Mouse (Mus musculus): ENCODE measurements around the gene Cntnap1. TPM values are rescaled to one million over a fixed set of nuclear protein-coding genes. Genes with fewer than 3 reads are reported as not detected.
A peak's percentile ranks its signal among the peaks of the same experiment; 100 is the strongest.

The Cntnap1 gene
- polyA plus RNA-seq, 2 experiments, result 0.56 to 1.5 TPM

DNA sequence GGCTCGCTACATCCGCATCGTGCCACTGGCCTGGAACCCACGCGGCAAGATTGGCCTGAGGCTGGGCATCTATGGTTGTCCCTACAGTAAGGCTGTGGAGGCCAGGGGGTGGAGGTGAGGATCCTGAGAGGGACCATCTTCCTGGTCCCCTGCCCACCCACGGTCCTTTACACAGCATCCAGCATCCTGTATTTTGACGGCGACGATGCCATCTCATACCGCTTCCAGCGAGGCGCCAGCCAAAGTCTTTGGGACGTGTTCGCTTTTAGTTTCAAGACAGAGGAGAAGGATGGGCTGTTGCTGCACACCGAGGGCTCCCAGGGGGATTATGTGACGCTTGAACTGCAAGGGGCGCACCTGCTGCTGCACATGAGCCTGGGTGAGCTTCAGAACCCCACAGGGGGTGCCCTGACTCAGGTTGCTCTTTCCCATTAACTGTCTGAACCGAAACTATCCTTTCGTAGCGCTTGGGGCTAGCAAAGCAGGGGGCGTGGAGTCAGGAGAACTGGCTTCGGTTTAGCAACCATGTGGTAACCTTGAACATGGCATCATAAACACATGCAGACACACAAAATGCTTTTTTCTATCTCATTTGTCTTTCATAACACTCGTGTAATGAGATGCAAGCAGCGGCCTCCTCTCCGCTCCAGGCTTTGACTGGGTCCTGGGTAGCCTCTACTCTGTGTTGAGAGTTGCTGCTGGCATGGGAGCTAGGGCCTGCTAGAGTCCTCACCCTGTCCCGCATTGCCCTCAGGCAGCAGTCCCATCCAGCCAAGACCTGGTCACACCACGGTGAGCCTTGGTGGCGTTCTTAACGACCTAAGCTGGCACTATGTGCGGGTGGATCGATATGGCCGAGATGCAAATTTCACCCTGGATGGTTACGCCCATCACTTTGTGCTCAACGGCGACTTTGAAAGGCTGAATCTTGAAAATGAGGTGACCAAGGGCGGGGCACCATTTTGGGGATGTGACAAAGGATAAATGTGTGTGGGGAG is 8.0 kb downstream of the Cntnap1 start:
- no peak overlapping the region for H3K4me2 ChIP-seq (replicated peaks; ENCODE audit: low read depth, low read length, severe bottlenecking)

DNA sequence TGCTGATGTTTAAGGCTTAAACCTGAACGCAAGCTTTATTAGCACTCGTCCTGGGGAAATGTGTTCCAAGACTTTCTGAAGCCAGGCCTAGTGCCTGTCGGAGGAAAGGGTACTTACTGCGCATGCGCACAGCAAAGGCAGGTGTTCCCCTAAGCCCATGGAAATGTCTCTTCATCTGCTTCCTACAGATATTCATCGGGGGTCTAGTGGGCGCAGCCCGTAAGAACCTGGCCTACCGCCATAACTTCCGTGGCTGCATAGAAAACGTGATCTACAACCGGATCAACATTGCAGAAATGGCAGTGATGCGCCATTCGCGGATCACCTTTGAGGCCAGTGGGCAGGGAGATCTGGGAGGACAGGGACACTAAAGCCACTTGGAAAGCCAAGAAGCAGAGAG is 9.0 kb downstream of the Cntnap1 start:
- 79% methylated on average over 15 of the region's 15 CpGs for WGBS

More for the DNA sequence above, 8.0 kb downstream of the Cntnap1 start:
- Histone ChIP-seq H3K4me1 (ENCODE audit: control insufficient read depth, insufficient read depth, low read length) (peaks cover 15% of the 10 kb centered on the region), H3K27me3 (ENCODE audit: control insufficient read depth, insufficient read depth, low read length) (peaks cover 44% of the 10 kb centered on the region), H3K4me3 (replicated peaks; ENCODE audit: low read length) (no peak overlapping the region), H3K27ac (replicated peaks; ENCODE audit: low read depth, low read length) (no peak overlapping the region), H3K9ac (ENCODE audit: low read depth, low read length, severe bottlenecking) (no peak overlapping the region), H3K9me3 (ENCODE audit: control insufficient read depth, low read length) (no peaks in the 10 kb centered on the region), H3K36me3 (ENCODE audit: control insufficient read depth, insufficient read depth, low read length) (no peaks in the 10 kb centered on the region)
- ATAC-seq (ENCODE audit: low FRiP score, low read depth), result no peak
- no peak for TF ChIP-seq POLR2A (IDR thresholded peaks at IDR 0.05; ENCODE audit: borderline replicate concordance, extremely low read depth, insufficient read depth, insufficient read length)
- 51% methylated on average over 36 of the region's 36 CpGs for WGBS
- no peak for DNase-seq (ENCODE audit: low spot score)

GRCm38 (mm10) chr11:101180261-101180660 is 9.9 kb downstream of the Cntnap1 start:
- Histone ChIP-seq H3K4me1 (ENCODE audit: control insufficient read depth, insufficient read depth, low read length) (0 out of 2 replicates have a peak, but pooled peaks cover 3% of the 10 kb centered on the region), H3K9me3 (ENCODE audit: control insufficient read depth, low read length) (no peaks in the 10 kb centered on the region), H3K4me2 (replicated peaks; ENCODE audit: low read depth, low read length, severe bottlenecking) (no peak overlapping the region), H3K4me3 (replicated peaks; ENCODE audit: low read length) (no peak overlapping the region), H3K36me3 (ENCODE audit: control insufficient read depth, insufficient read depth, low read length) (no peaks in the 10 kb centered on the region), H3K27ac (replicated peaks; ENCODE audit: low read depth, low read length) (no peak overlapping the region), H3K9ac (ENCODE audit: low read depth, low read length, severe bottlenecking) (no peak overlapping the region), H3K27me3 (ENCODE audit: control insufficient read depth, insufficient read depth, low read length) (peaks cover 31% of the 10 kb centered on the region)
- no peak for ATAC-seq (ENCODE audit: low FRiP score, low read depth)
- no peak for DNase-seq (ENCODE audit: low spot score)
- TF ChIP-seq POLR2A (IDR thresholded peaks at IDR 0.05; ENCODE audit: borderline replicate concordance, extremely low read depth, insufficient read depth, insufficient read length), result no peak
- WGBS, result 66% methylated on average over 17 of the region's 17 CpGs

More for the DNA sequence above, 9.0 kb downstream of the Cntnap1 start:
- H3K9ac ChIP-seq (ENCODE audit: low read depth, low read length, severe bottlenecking), result no peak overlapping the region
- no peak overlapping the region for H3K27ac ChIP-seq (replicated peaks; ENCODE audit: low read depth, low read length)
- DNase-seq (ENCODE audit: low spot score) (no peak), ATAC-seq (ENCODE audit: low FRiP score, low read depth) (no peak)
- H3K36me3 ChIP-seq (ENCODE audit: control insufficient read depth, insufficient read depth, low read length), result no peaks in the 10 kb centered on the region
- H3K4me3 ChIP-seq (replicated peaks; ENCODE audit: low read length), result no peak overlapping the region
- peaks cover 40% of the 10 kb centered on the region for H3K27me3 ChIP-seq (ENCODE audit: control insufficient read depth, insufficient read depth, low read length)
- no peaks in the 10 kb centered on the region for H3K9me3 ChIP-seq (ENCODE audit: control insufficient read depth, low read length)
- peaks cover 7% of the 10 kb centered on the region for H3K4me1 ChIP-seq (ENCODE audit: control insufficient read depth, insufficient read depth, low read length)
- no peak overlapping the region for H3K4me2 ChIP-seq (replicated peaks; ENCODE audit: low read depth, low read length, severe bottlenecking)
- TF ChIP-seq POLR2A (IDR thresholded peaks at IDR 0.05; ENCODE audit: borderline replicate concordance, extremely low read depth, insufficient read depth, insufficient read length), result no peak

DNA sequence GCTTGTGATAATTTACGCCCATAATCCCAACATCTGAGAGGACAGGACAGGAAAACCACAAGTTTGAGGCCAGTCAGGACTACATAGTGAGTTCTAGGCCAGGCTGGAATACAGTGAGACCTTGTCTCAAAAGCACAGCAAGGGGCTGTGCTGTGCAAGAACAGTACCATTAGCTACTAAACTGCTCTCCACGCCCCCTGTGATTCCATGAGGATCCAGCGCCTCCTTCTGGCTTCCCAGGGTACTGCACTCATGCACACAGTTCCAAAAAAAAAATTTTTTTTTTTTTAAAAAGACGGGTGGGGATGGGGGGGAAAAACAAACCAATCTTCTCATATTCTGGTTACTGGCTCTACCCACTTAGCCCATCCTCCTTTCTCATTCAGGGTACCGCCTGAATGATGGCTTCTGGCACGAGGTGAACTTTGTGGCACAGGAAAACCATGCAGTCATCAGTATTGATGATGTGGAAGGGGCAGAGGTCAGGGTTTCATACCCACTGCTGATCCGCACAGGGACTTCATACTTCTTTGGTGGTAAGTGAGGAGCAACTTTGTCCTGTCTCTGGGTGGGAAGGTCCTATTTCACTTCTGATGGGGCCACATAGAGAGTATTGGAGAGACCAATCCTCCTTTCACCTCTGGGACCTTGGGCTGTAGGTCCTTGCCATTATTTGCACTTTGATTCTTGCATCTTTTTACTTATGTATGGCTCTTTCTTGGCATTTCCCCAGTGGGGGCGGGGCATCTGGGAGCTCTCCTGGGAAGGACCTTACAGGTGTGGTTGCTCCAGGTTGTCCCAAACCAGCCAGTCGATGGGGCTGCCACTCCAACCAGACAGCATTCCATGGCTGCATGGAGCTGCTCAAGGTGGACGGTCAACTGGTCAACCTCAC is 10.8 kb downstream of the Cntnap1 start:
- peaks cover 27% of the 10 kb centered on the region for H3K27me3 ChIP-seq (ENCODE audit: control insufficient read depth, insufficient read depth, low read length)
- no peaks in the 10 kb centered on the region for H3K9me3 ChIP-seq (ENCODE audit: control insufficient read depth, low read length)
- H3K9ac ChIP-seq (ENCODE audit: low read depth, low read length, severe bottlenecking), result no peak overlapping the region
- no peak overlapping the region for H3K4me3 ChIP-seq (replicated peaks; ENCODE audit: low read length)
- 0 out of 2 replicates have a peak, but pooled peaks cover 3% of the 10 kb centered on the region for H3K4me1 ChIP-seq (ENCODE audit: control insufficient read depth, insufficient read depth, low read length)
- H3K36me3 ChIP-seq (ENCODE audit: control insufficient read depth, insufficient read depth, low read length), result no peaks in the 10 kb centered on the region
- WGBS, result 42% methylated on average over 10 of the region's 10 CpGs
- DNase-seq (ENCODE audit: low spot score) (peak; percentile 59), ATAC-seq (ENCODE audit: low FRiP score, low read depth) (no peak)
- H3K4me2 ChIP-seq (replicated peaks; ENCODE audit: low read depth, low read length, severe bottlenecking), result no peak overlapping the region
- TF ChIP-seq POLR2A (IDR thresholded peaks at IDR 0.05; ENCODE audit: borderline replicate concordance, extremely low read depth, insufficient read depth, insufficient read length), result no peak
- no peak overlapping the region for H3K27ac ChIP-seq (replicated peaks; ENCODE audit: low read depth, low read length)

GRCm38 (mm10) chr11:101181961-101182360 is 11.6 kb downstream of the Cntnap1 start:
- H3K9ac ChIP-seq (ENCODE audit: low read depth, low read length, severe bottlenecking), result no peak overlapping the region
- TF ChIP-seq POLR2A (IDR thresholded peaks at IDR 0.05; ENCODE audit: borderline replicate concordance, extremely low read depth, insufficient read depth, insufficient read length), result no peak
- no peak overlapping the region for H3K4me3 ChIP-seq (replicated peaks; ENCODE audit: low read length)
- peaks cover 18% of the 10 kb centered on the region for H3K27me3 ChIP-seq (ENCODE audit: control insufficient read depth, insufficient read depth, low read length)
- DNase-seq (ENCODE audit: low spot score) (no peak), ATAC-seq (ENCODE audit: low FRiP score, low read depth) (no peak)
- H3K36me3 ChIP-seq (ENCODE audit: control insufficient read depth, insufficient read depth, low read length), result no peaks in the 10 kb centered on the region
- no peaks in the 10 kb centered on the region for H3K9me3 ChIP-seq (ENCODE audit: control insufficient read depth, low read length)
- H3K4me1 ChIP-seq (ENCODE audit: control insufficient read depth, insufficient read depth, low read length), result no peaks in the 10 kb centered on the region
- 90% methylated on average over 11 of the region's 11 CpGs for WGBS
- no peak overlapping the region for H3K4me2 ChIP-seq (replicated peaks; ENCODE audit: low read depth, low read length, severe bottlenecking)
- no peak overlapping the region for H3K27ac ChIP-seq (replicated peaks; ENCODE audit: low read depth, low read length)

Data from limb, embryonic 14.5 days (tissue).